Mouse (Mus musculus) CH12.LX (cell line): ENCODE data around the gene Sh3glb2. TPM values are rescaled to one million over a fixed set of nuclear protein-coding genes. Genes with fewer than 3 reads are reported as not detected.

Experiments used
- DNase-seq: peaks from one replicate; pipeline ENCODE4 v3.0.0-alpha.2; 2013; ENCODE audit errors: extremely low read depth
- H3K27ac ChIP-seq: 2 replicates; pipeline ENCODE4 v1.5.1; 2012; ENCODE audit warnings: low read depth, mild to moderate bottlenecking, control low read depth, moderate library complexity; ENCODE audit not compliant: insufficient read depth
- H3K27me3 ChIP-seq: replicated peaks from 2 replicates; pipeline ENCODE3; 2012; ENCODE audit warnings: inconsistent platforms
- H3K36me3 ChIP-seq, 2 experiments: replicated peaks in 1 of 2; 2 replicates each; pipeline versions ENCODE3 to v1.6.1; 2012; ENCODE audit warnings: inconsistent platforms in 1 of 2, low read length in 1 of 2, mild to moderate bottlenecking in 1 of 2, mixed read lengths in 1 of 2, moderate library complexity in 1 of 2; ENCODE audit not compliant: control insufficient read depth in 1 of 2, insufficient read depth in 1 of 2
- H3K4me1 ChIP-seq, 2 experiments: 2 replicates each; pipeline ENCODE4 v1.6.1; 2012; ENCODE audit warnings: inconsistent platforms in 1 of 2, moderate library complexity in 1 of 2; ENCODE audit not compliant: insufficient read depth in 2 of 2, control insufficient read depth in 1 of 2
- H3K4me2 ChIP-seq: 2 replicates; pipeline ENCODE4 v1.6.1; 2012; ENCODE audit warnings: low read depth, mild to moderate bottlenecking, control low read depth; ENCODE audit not compliant: poor library complexity, insufficient read depth, severe bottlenecking
- H3K4me3 ChIP-seq, 3 experiments: fragments of 150-350 bp in 1 of 3; sonication (generic) in 1 of 3; replicated peaks in 1 of 3; 2 replicates each; pipeline versions ENCODE3 to v1.5.1; 2011 to 2012; ENCODE audit warnings: low read depth in 2 of 3, low read length in 2 of 3, mild to moderate bottlenecking in 2 of 3, moderate library complexity in 2 of 3, control low read depth in 1 of 3, improper control_type of control experiment in 1 of 3, inconsistent platforms in 1 of 3, mixed read lengths in 1 of 3; ENCODE audit not compliant: poor library complexity in 1 of 3
- H3K79me2 ChIP-seq: replicated peaks from 2 replicates; pipeline ENCODE4 v1.6.1; 2012; ENCODE audit warnings: mild to moderate bottlenecking, moderate library complexity; ENCODE audit not compliant: control insufficient read depth, poor library complexity, insufficient read depth, severe bottlenecking; ENCODE audit errors: extremely low read depth
- H3K9ac ChIP-seq: 2 replicates; pipeline ENCODE4 v1.6.1; 2012; ENCODE audit warnings: low read depth, mild to moderate bottlenecking, control low read depth, moderate library complexity; ENCODE audit not compliant: insufficient read depth
- H3K9me3 ChIP-seq: replicated peaks from 2 replicates; pipeline ENCODE3; 2012; ENCODE audit warnings: low read length, inconsistent platforms, mixed read lengths
- BHLHE40 ChIP-seq: IDR thresholded peaks from 2 replicates; pipeline ENCODE4 v1.6.1; 2011; ENCODE audit warnings: mild to moderate bottlenecking, low read depth, low read length, improper control_type of control experiment
- CHD2 ChIP-seq: IDR thresholded peaks from 2 replicates; pipeline ENCODE4 v1.6.1; 2011; ENCODE audit warnings: low read length, improper control_type of control experiment
- CTCF ChIP-seq, 2 experiments: IDR thresholded peaks in 1 of 2; conservative IDR thresholded peaks in 1 of 2; 2 replicates each; pipeline ENCODE4 v1.5.1; 2011 to 2012; ENCODE audit warnings: low read depth in 2 of 2, low read length in 2 of 2, improper control_type of control experiment in 1 of 2, inconsistent platforms in 1 of 2, mild to moderate bottlenecking in 1 of 2, moderate library complexity in 1 of 2
- E2F4 ChIP-seq: IDR thresholded peaks from 2 replicates; pipeline ENCODE4 v1.6.1; 2011; ENCODE audit warnings: low read depth, low read length, improper control_type of control experiment; ENCODE audit not compliant: insufficient replicate concordance
- ELF1 ChIP-seq: IDR thresholded peaks from 2 replicates; pipeline ENCODE4 v1.6.1; 2014; ENCODE audit warnings: low read depth, mild to moderate bottlenecking, inconsistent platforms, low read length, improper control_type of control experiment
- EP300 ChIP-seq: IDR thresholded peaks from 2 replicates; pipeline ENCODE4 v1.6.1; 2011; ENCODE audit warnings: low read length, improper control_type of control experiment
- ETS1 ChIP-seq: conservative IDR thresholded peaks from 2 replicates; pipeline ENCODE4 v1.6.1; 2012; ENCODE audit warnings: low read depth, mild to moderate bottlenecking, inconsistent platforms, low read length, improper control_type of control experiment, moderate library complexity
- JUN ChIP-seq: IDR thresholded peaks from 2 replicates; pipeline ENCODE4 v1.6.1; 2011; ENCODE audit warnings: low read depth, mild to moderate bottlenecking, low read length, improper control_type of control experiment, moderate library complexity; ENCODE audit not compliant: insufficient read depth
- MAFK ChIP-seq: IDR thresholded peaks from 2 replicates; pipeline ENCODE4 v1.6.1; 2011; ENCODE audit warnings: low read length, improper control_type of control experiment; ENCODE audit not compliant: insufficient replicate concordance
- MAZ ChIP-seq: IDR thresholded peaks from 2 replicates; pipeline ENCODE4 v1.6.1; 2012; ENCODE audit warnings: low read depth, mild to moderate bottlenecking, inconsistent platforms, low read length, improper control_type of control experiment, moderate library complexity
- MEF2A ChIP-seq: IDR thresholded peaks from 2 replicates; pipeline ENCODE4 v1.6.1; 2014; ENCODE audit warnings: low read depth, mild to moderate bottlenecking, inconsistent platforms, low read length, improper control_type of control experiment, borderline replicate concordance
- MXI1 ChIP-seq: IDR thresholded peaks from 2 replicates; pipeline ENCODE4 v1.6.1; 2011; ENCODE audit warnings: mild to moderate bottlenecking, low read depth, low read length, improper control_type of control experiment
- MYC ChIP-seq: IDR thresholded peaks from 2 replicates; pipeline ENCODE4 v1.6.1; 2011; ENCODE audit warnings: low read depth, mild to moderate bottlenecking, improper control_type of control experiment, low read length
- NELFE ChIP-seq: IDR thresholded peaks from 2 replicates; pipeline ENCODE4 v1.6.1; 2011; ENCODE audit warnings: low read depth, low read length, improper control_type of control experiment
- PAX5 ChIP-seq: IDR thresholded peaks from 2 replicates; pipeline ENCODE4 v1.6.1; 2012; ENCODE audit warnings: low read length, inconsistent platforms, mixed read lengths
- POLR2A ChIP-seq: IDR thresholded peaks from 2 replicates; pipeline ENCODE4 v1.6.1; 2011; ENCODE audit warnings: low read depth, mild to moderate bottlenecking, improper control_type of control experiment, low read length
- RAD21 ChIP-seq: IDR thresholded peaks from 2 replicates; pipeline ENCODE4 v1.6.1; 2011; ENCODE audit warnings: low read depth, mild to moderate bottlenecking, low read length, improper control_type of control experiment, moderate library complexity
- SIN3A ChIP-seq: IDR thresholded peaks from 2 replicates; pipeline ENCODE4 v1.6.1; 2012; ENCODE audit warnings: low read length, improper control_type of control experiment, inconsistent platforms
- TBP ChIP-seq: conservative IDR thresholded peaks from 2 replicates; pipeline ENCODE4 v1.6.1; 2011; ENCODE audit warnings: low read depth, low read length, improper control_type of control experiment
- USF1 ChIP-seq: IDR thresholded peaks from 2 replicates; pipeline ENCODE4 v1.6.1; 2014; ENCODE audit warnings: low read depth, mild to moderate bottlenecking, inconsistent platforms, low read length, improper control_type of control experiment
- ZC3H11A ChIP-seq: IDR thresholded peaks from 2 replicates; pipeline ENCODE4 v1.6.1; 2012; ENCODE audit warnings: low read depth, mild to moderate bottlenecking, inconsistent platforms, low read length, improper control_type of control experiment
- ZKSCAN1 ChIP-seq: IDR thresholded peaks from 2 replicates; pipeline ENCODE4 v1.6.1; 2012; ENCODE audit warnings: low read depth, inconsistent platforms, low read length, improper control_type of control experiment, borderline replicate concordance
- ZMIZ1 ChIP-seq: IDR thresholded peaks from 2 replicates; pipeline ENCODE4 v1.6.1; 2012; ENCODE audit warnings: low read depth, mild to moderate bottlenecking, inconsistent platforms, low read length, improper control_type of control experiment
- dilution Hi-C: fragments of 300-500 bp; cut with MboI; formaldehyde crosslinking; loops from 2 replicates; pipeline ENCODE4 v1.14.3; 2020; ENCODE audit warnings: low sequenced_read_pairs; ENCODE audit not compliant: extremely low pct_unique_long_range_greater_than_20kb, extremely low pct_ligation_motif_present
- in situ Hi-C: fragments of 300-500 bp; cut with MboI; formaldehyde crosslinking; loops from 3 replicates; pipeline ENCODE4 v1.14.3; 2019; ENCODE audit warnings: low sequenced_read_pairs, low pct_ligation_motif_present, low pct_unique_long_range_greater_than_20kb, mixed read lengths
- polyA plus RNA-seq: library from polyadenylated mRNA; unstranded; fragments of >175 nt; gene quantifications from 2 replicates; pipeline ENCODE4 v1.2.1, GENCODE M21; 2012; ENCODE audit warnings: low read depth; ENCODE audit not compliant: insufficient read length
- total RNA-seq, 2 experiments: library from RNA; depleted of rRNA; stranded (reverse); fragments of 300-350 nt in 1 of 2; fragments of >200 nt in 1 of 2; gene quantifications; 2 replicates each; pipeline ENCODE4 v1.2.3; 2012 to 2014

Gene Sh3glb2
- total and polyA plus RNA-seq, 3 experiments: 27.2 to 47.8 (median 38.9) TPM

DNA sequence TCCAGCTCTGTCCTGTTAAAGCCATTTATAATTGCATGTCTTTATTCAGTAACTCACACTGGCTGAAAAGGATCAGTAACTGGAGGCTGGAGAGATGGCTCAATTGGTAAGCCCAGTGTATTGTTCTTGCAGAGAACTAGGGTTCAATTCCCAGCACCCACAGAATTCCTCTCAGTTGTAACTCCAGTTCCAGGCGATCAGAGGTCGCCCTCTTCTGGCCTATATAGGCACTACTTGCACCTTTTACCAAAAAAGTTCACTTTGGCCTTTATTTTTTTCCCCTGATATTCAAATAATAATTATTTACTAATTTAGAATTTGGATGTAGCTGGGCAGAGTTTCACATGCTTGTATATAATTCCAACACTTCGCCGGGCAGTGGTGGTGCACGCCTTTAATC lies 3.7 kb upstream of the Sh3glb2 start:
- H3K4me3 ChIP-seq: no peak overlapping the region
- TF ChIP-seq CTCF (conservative IDR thresholded peaks at IDR 0.05 in 1 of 2, IDR thresholded peaks at IDR 0.05 in 1 of 2; ENCODE audit: low read depth in 2 of 2, low read length in 2 of 2): peak; percentile 28 to 44; a peak in 3 of 4 replicates
- TF ChIP-seq ZKSCAN1: no peak
- no peak for TF ChIP-seq ETS1
- TF ChIP-seq BHLHE40: no peak
- TF ChIP-seq MXI1: no peak
- TF ChIP-seq TBP: no peak
- TF ChIP-seq RAD21: no peak; the same call in none of the 2 replicates
- no peak overlapping the region for H3K4me2 ChIP-seq
- H3K9ac ChIP-seq: no peak overlapping the region
- peak; percentile 15 for DNase-seq
- peaks cover 6% of the 10 kb centered on the region for H3K9me3 ChIP-seq
- H3K36me3 ChIP-seq: peaks cover 3 to 15% of the 10 kb centered on the region in 2 experiments
- no peak overlapping the region for H3K27ac ChIP-seq
- dilution Hi-C loops: no loop called here
- peaks cover 13 to 27% of the 10 kb centered on the region in 2 experiments for H3K4me1 ChIP-seq
- H3K27me3 ChIP-seq: no peaks in the 10 kb centered on the region
- in situ Hi-C loops: no loop called here
- no peaks in the 10 kb centered on the region for H3K79me2 ChIP-seq

DNA sequence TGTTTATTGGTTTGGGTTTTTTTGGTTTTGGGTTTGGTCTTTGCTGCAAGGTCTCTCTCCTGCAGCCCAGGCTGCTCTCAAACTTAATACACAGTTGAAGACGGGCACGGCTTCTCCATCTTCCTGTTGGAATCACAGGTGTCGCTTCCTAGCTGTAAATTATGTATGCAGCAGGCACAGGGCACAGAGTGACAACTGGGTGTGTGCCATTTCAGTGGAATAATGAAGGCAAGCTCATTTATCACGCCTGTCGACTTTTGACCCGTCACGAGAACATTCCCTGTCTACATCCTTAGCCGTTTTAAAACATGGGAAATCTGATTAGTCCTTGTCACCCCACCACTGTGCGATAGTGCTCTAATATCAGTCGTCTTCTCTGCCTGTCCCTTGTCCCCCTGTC lies 1.5 kb upstream of the Sh3glb2 start:
- DNase-seq: no peak
- H3K79me2 ChIP-seq: no peaks in the 10 kb centered on the region
- H3K4me2 ChIP-seq: no peak overlapping the region
- H3K27ac ChIP-seq: no peak overlapping the region
- no peaks in the 10 kb centered on the region for H3K27me3 ChIP-seq
- H3K9me3 ChIP-seq: peaks cover 6% of the 10 kb centered on the region
- H3K36me3 ChIP-seq: peaks cover 0 to 17% of the 10 kb centered on the region in 2 experiments
- no peak overlapping the region for H3K4me3 ChIP-seq
- TF ChIP-seq ETS1: no peak
- H3K4me1 ChIP-seq: peaks cover 20 to 33% of the 10 kb centered on the region in 2 experiments
- H3K9ac ChIP-seq: no peak overlapping the region
- in situ Hi-C loops (no loop called here), dilution Hi-C loops (no loop called here)

DNA sequence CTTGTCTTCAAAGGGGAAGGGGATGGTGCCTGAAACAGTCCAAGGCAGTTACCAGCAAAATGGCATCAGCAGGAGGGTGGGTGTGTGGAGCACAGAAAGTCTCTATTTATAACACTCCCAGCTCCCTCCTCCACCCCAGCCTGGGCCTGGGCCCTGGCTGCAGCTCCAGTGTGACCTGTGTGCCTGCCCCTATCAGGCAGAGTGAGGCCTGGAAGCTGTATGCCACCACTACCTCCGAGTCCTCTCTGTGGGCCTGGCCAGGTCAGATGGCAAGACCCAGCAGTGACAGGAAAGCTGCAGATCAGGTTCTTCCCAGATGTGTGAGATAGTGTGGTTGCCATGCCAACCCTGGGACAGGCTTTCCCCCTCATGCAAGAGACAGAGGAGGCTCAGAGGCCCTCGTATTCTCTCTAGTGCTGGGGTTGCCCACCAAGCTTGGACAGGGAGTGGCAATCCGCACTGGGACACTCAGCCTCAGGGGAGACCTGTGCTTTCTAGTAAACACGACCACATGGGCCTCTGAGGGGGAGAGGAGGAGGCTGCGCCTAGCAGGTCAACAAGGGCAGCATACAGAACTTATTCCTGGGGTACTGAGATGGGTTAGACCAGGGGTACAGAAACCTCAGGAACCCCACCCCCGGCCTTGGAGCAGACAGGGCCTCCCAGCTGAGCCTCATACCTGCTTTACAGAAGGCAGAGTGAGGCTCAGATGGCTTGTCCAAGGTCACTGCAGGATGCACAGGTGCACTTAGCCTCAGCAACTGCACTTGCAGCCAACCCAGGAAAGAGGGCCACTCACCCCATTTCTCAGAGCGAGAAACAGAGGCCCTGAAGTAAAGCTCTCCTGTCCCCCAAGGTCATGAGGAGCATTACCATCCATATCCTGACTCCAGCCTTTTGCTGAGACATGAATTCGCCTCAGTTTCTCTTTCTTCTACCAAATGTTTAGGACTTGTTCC lies 1.3 kb downstream of the Sh3glb2 start:
- TF ChIP-seq SIN3A: no peak
- TF ChIP-seq MEF2A: no peak
- TF ChIP-seq EP300: no peak
- no peak for TF ChIP-seq BHLHE40
- no peak for TF ChIP-seq NELFE
- no peak for TF ChIP-seq MAZ
- TF ChIP-seq ZMIZ1: no peak
- TF ChIP-seq POLR2A: no peak
- no peak for TF ChIP-seq CHD2
- no peak for TF ChIP-seq E2F4
- TF ChIP-seq PAX5: no peak
- no peak for TF ChIP-seq RAD21
- no peak for TF ChIP-seq JUN
- no peak for TF ChIP-seq USF1
- no peak for TF ChIP-seq MYC
- no peak for TF ChIP-seq ZC3H11A
- TF ChIP-seq ETS1: no peak
- no peak for TF ChIP-seq ELF1
- TF ChIP-seq MAFK: no peak
- peaks cover 10 to 21% of the 10 kb centered on the region in 2 experiments for H3K4me1 ChIP-seq
- peak; percentile 13 for DNase-seq
- peak overlapping the region; percentile 38; the same call in 1 of the 2 replicates for H3K9ac ChIP-seq
- H3K36me3 ChIP-seq: peaks cover 9 to 41% of the 10 kb centered on the region in 2 experiments
- no peaks in the 10 kb centered on the region for H3K27me3 ChIP-seq
- H3K9me3 ChIP-seq: peaks cover 5% of the 10 kb centered on the region
- in situ Hi-C loops: no loop called here
- H3K79me2 ChIP-seq: no peaks in the 10 kb centered on the region
- peak overlapping the region; percentile 46 for H3K4me2 ChIP-seq
- dilution Hi-C loops: no loop called here
- no peak overlapping the region for H3K27ac ChIP-seq
- peak overlapping the region; percentile 70 to 92 (median 85) for H3K4me3 ChIP-seq
